Mouse (Mus musculus) heart, embryonic 12.5 days (tissue): ENCODE measurements around the gene Hoxa4. TPM values are rescaled to one million over a fixed set of nuclear protein-coding genes. Genes with fewer than 3 reads are reported as not detected.

ENCODE experiments used
- ATAC-seq: fragments of 200-750 bp; cut with Nextera tagmentation; 2 replicates; pipeline ENCODE4 v1.8.0; 2017; ENCODE audit warnings: moderate TSS enrichment, moderate library complexity; ENCODE audit not compliant: insufficient number of reproducible peaks, low FRiP score
- H3K27ac ChIP-seq: fragments of 300-500 bp; sonication (generic); 2 replicates; pipeline ENCODE4 v1.5.1; 2016; ENCODE audit warnings: mild to moderate bottlenecking, moderate library complexity; ENCODE audit not compliant: poor library complexity, severe bottlenecking
- H3K27me3 ChIP-seq: fragments of 300-500 bp; sonication (generic); replicated peaks from 2 replicates; pipeline ENCODE4 v1.6.1; 2016; ENCODE audit warnings: mild to moderate bottlenecking, moderate library complexity
- H3K36me3 ChIP-seq: fragments of 300-500 bp; sonication (generic); 2 replicates; pipeline ENCODE4 v1.6.1; 2016; ENCODE audit warnings: mild to moderate bottlenecking, moderate library complexity
- H3K4me1 ChIP-seq: fragments of 300-500 bp; sonication (generic); replicated peaks from 2 replicates; pipeline ENCODE4 v1.6.1; 2016; ENCODE audit warnings: mild to moderate bottlenecking
- H3K4me2 ChIP-seq: fragments of 300-500 bp; sonication (generic); 2 replicates; pipeline ENCODE4 v1.6.1; 2016; ENCODE audit warnings: mild to moderate bottlenecking, moderate library complexity
- H3K4me3 ChIP-seq: fragments of 300-500 bp; sonication (generic); 2 replicates; pipeline ENCODE4 v1.5.1; 2016; ENCODE audit warnings: mild to moderate bottlenecking
- H3K9ac ChIP-seq: fragments of 300-500 bp; sonication (generic); 2 replicates; pipeline ENCODE4 v1.6.1; 2016; ENCODE audit warnings: mild to moderate bottlenecking, moderate library complexity
- H3K9me3 ChIP-seq: fragments of 300-500 bp; sonication (generic); replicated peaks from 2 replicates; pipeline ENCODE4 v1.6.1; 2016; ENCODE audit warnings: mild to moderate bottlenecking, moderate library complexity
- WGBS: fragments of 180-500 bp; shearing (Covaris S2); methylation state at CpG from one replicate; pipeline ENCODE4 v1.1.7; 2016; 5-methylcytosine and 5-hydroxymethylcytosine counted together
- polyA plus RNA-seq: library from polyadenylated mRNA; unstranded; fragments of >200 nt; fragmentation: Nextera tagmentation; extraction: Ambion mirVana; gene quantifications from 2 replicates; pipeline ENCODE4 v1.2.1, GENCODE M21; 2016

Gene Hoxa4
- polyA plus RNA-seq, 1 experiment from 2014 or later = 0.38 TPM

DNA sequence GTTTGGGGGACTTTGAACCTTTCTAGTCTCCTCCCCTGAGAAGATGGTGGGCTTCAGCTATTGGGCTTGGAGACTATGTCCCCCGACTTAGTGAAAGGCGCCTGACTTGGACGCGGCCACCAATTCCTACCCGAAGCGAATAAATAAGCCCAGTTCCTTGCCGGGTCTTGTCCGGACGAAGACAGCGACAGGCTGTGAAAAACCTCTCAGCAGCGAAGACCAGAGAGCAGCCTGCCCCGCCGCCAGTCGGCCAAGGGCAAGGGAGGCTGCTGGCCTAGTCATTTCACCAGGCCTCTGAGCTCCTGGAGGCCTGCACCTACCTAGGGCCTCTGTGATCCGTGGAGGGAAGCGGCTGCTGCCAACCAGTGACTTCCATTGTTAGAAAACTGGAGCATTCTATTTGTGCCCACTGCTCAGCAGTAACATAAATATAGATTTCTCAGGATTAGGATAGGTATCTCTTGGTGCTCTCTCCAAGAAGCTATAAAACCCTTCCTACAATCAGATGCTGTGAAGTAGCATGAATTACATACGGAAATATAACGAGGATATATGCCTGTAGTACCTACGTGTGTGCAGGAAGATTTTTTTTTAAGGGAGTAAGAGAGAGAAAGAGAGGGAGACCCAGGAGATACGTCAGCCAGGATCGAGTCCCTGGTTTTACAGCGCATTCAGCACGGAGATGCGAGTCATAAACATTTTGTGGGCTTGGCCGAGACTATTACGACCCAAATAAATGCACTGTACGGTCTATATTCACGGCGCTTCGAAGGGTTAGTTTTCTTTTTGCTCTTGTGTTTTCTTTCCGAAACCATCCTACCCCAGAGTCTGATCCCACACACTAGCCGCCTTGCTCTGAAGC, 28.7 kb upstream of the Hoxa4 start:
- Histone ChIP-seq H3K4me1 (peaks cover 22% of the 10 kb centered on the region), H3K4me3 (no peak overlapping the region), H3K27ac (no peak overlapping the region), H3K4me2 (no peak overlapping the region), H3K27me3 (peaks cover 98% of the 10 kb centered on the region), H3K36me3 (no peaks in the 10 kb centered on the region), H3K9me3 (no peaks in the 10 kb centered on the region), H3K9ac (no peak overlapping the region)
- WGBS = 14% methylated on average over 32 of the region's 32 CpGs
- no peak for ATAC-seq

DNA sequence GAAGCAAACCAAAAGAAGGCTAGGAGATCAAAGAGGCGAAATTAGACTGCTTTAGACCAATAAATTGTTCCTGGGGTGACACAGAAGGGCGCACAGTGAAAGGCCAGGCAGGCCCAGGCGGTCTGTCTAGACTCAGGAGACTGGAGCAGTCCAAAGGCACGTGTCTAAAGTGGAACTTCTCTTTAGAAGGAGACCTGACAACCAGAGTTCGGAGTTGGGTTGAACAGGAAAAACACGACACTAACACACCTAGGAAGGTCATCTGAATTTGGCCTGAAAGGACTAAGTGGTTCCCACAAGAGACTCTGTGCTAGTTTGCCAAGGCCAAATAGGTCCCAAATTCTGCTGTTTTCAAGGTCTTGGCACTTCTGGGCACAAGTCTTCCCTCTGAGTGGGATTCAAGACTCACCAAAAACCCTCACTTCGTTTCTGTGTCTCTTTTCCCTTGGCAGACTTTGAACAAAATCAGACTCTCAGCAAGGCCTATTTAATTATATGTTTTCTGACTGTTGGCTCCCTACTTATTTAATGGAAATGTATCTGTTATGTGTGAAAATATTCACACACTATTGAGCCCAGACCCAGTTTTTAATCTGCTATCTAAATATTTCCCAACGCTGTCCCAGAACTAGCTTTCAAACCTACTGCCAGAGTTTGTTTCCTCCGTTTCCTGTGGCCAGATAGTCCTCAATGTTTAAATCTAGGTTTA, 27.8 kb upstream of the Hoxa4 start:
- Histone ChIP-seq H3K4me2 (no peak overlapping the region), H3K4me1 (peaks cover 22% of the 10 kb centered on the region)

DNA sequence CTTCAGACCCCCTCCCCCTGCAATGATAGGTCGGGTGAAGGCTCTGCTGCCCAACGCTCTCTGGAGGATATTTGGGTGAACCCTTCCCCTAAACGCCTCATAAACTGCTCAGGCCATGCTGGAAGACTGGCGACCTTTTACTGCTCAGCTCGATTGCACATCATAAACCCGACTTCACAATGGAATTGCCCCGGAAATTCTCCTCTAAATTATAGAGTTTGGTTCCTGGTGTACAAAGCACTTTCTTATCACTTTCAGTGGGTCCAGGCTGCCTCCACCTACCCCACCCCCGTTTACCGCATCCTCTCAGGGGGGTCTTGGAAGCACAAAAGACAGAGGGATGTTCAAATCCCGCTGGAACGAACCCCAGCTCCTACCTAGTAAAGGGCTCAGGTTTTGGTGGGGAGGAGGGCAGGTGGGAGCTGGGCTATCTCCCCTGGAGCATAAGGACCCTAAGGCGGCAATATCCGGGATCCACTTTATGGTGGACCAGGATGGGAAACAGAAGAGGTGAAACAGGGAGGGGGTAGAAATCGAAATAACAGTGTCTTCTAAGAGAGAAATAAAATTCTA, 27.2 kb upstream of the Hoxa4 start:
- no peaks in the 10 kb centered on the region for H3K36me3 ChIP-seq
- H3K27me3 ChIP-seq = peaks cover 98% of the 10 kb centered on the region
- no peak overlapping the region for H3K27ac ChIP-seq
- peaks cover 22% of the 10 kb centered on the region for H3K4me1 ChIP-seq
- WGBS = 10% methylated on average over 14 of the region's 14 CpGs
- H3K4me2 ChIP-seq = no peak overlapping the region
- no peak overlapping the region for H3K9ac ChIP-seq
- no peak for ATAC-seq
- no peaks in the 10 kb centered on the region for H3K9me3 ChIP-seq
- H3K4me3 ChIP-seq = no peak overlapping the region

More for the DNA sequence above, 27.8 kb upstream of the Hoxa4 start:
- H3K27me3 ChIP-seq = peaks cover 98% of the 10 kb centered on the region
- no peaks in the 10 kb centered on the region for H3K36me3 ChIP-seq
- no peaks in the 10 kb centered on the region for H3K9me3 ChIP-seq
- H3K4me3 ChIP-seq = no peak overlapping the region
- no peak overlapping the region for H3K9ac ChIP-seq
- WGBS = 26% methylated on average over 9 of the region's 9 CpGs
- no peak for ATAC-seq
- H3K27ac ChIP-seq = no peak overlapping the region

DNA sequence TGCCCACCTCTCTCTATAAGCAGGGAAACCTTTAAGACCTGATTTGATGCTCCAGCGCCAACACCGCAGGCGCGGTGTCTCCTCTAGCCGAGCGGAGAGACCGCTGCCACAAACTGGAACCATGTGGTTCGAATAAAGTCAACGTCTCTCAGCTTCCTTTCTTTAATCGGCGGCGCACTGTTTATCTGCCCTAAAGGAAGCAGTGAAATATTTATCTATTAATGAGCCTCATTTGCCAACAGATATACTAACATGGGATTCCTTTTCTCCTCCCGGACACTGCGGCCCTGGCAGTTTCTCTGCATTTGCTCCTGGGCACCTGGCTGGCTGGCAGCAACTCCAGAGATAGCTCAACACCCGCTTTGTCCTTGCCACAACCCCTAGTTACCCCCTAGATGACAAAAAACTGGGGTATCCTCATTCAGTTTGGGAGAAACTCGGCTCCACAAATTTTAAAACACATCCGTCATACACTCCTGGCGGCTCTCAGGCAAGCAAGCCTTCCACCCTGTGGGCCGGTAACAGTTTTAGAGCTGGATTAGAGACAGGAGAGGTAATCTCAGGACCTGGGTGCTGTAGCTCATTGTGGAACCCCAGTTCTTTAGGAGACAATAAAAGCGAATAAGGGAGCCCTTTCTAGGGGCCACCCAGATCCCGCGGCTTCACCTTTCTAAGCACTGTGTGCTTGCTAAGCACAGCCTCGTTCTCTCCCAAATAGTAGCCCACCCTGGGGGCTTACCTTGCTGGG, 26.5 kb upstream of the Hoxa4 start:
- Histone ChIP-seq H3K9ac (no peak overlapping the region), H3K27me3 (peaks cover 98% of the 10 kb centered on the region), H3K27ac (no peak overlapping the region), H3K36me3 (no peaks in the 10 kb centered on the region), H3K4me2 (no peak overlapping the region; the same call in 1 of the 2 replicates), H3K9me3 (no peaks in the 10 kb centered on the region), H3K4me1 (peaks cover 24% of the 10 kb centered on the region), H3K4me3 (peak overlapping the region; percentile 28; the same call in 1 of the 2 replicates)
- ATAC-seq = no peak
- WGBS = 6% methylated on average over 23 of the region's 23 CpGs

DNA sequence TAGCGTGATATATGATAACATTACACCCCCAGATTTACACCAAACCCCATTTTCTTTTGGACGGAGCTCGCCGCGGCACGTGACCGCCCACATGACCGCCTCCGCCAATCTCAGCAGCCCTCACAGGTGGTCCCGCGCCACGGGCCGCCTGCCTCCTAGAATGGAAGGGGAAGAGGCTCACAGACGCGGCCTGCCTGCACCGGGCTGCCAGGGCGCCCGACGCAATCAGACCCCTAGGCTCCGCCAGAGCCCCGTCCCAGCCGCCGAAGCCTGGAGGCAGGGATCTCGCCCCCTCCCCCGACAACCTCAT, 25.9 kb upstream of the Hoxa4 start:
- WGBS = 1% methylated on average over 25 of the region's 25 CpGs
- Histone ChIP-seq H3K36me3 (no peaks in the 10 kb centered on the region), H3K4me2 (peak overlapping the region; percentile 51), H3K27ac (no peak overlapping the region), H3K9me3 (no peaks in the 10 kb centered on the region), H3K27me3 (peaks cover 98% of the 10 kb centered on the region), H3K4me3 (peak overlapping the region; percentile 28), H3K4me1 (peaks cover 29% of the 10 kb centered on the region), H3K9ac (no peak overlapping the region)
- no peak for ATAC-seq

DNA sequence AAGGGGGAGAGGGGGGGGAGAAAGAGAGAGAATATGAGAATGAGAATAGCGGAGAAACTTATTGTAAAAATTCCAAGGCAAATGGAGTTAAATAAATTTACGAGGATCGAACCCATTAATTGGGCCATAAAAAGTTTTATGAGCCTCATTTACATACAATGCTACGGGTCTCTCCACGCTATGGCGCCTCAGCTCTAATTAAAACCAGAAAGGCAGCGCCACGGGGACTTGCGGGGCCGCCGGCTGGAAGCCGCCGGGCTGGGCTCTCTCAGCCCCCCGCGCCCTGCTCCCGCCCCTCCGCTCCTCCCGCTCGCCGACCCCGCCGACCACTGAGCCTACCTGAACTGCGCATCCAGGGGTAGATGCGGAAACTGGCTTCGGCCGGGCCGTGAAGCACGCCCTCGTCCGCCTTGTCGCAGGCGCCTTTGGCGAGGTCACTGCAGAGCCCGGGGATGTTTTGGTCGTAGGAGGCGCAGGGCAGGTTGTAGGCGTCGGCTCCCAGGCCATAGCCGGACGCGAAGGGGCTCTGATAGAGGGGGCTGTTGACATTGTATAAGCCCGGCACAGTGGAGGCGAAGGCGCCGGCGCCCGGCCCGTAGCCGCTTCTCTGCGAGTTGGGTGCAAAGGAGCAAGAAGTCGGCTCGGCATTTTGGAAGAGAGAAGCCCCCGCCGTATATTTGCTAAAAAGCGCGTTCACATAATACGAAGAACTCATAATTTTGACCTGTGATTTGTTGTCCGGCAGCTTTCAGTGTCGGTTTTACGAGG, 25.3 kb upstream of the Hoxa4 start:
- 3% methylated on average over 60 of the region's 60 CpGs for WGBS
- Histone ChIP-seq H3K36me3 (no peaks in the 10 kb centered on the region), H3K4me1 (peaks cover 25% of the 10 kb centered on the region), H3K9me3 (no peaks in the 10 kb centered on the region), H3K27me3 (peaks cover 98% of the 10 kb centered on the region), H3K9ac (no peak overlapping the region), H3K4me2 (peak overlapping the region; percentile 51), H3K27ac (no peak overlapping the region), H3K4me3 (peak overlapping the region; percentile 28)
- ATAC-seq = no peak

DNA sequence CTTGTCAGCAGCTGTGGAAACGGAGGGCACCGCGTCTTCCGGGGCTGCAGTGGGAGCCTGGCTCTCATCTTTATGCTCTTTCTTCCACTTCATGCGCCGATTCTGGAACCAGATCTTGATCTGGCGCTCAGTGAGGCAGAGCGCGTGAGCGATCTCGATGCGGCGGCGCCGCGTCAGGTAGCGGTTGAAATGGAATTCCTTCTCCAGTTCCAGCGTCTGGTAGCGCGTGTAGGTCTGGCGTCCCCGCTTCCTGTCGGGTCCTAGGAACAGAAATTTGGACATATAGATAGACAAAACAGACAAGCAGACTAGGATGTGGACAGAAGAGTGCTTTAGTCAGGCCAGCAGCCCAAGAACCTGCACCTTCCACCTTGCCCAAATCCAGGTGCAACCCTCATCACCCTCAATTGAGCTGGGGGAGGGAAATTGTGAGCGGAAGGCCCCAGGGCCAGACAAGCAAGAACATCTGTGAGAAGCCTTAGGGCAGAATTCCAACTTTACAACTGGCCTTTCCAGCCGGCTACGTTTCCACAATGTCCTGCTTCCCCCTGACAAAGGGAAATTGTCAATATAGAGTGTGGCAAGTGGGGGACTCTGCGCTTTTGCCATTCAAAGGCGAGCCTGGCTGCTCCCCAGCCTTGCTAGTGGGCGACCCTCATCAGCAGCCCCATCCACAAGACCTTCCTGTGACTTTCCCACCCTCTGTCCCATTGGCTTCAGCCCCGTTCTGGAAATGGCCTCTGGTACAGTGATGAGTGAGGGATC, 24.4 kb upstream of the Hoxa4 start:
- Histone ChIP-seq H3K9ac (no peak overlapping the region), H3K27me3 (peaks cover 98% of the 10 kb centered on the region)

DNA sequence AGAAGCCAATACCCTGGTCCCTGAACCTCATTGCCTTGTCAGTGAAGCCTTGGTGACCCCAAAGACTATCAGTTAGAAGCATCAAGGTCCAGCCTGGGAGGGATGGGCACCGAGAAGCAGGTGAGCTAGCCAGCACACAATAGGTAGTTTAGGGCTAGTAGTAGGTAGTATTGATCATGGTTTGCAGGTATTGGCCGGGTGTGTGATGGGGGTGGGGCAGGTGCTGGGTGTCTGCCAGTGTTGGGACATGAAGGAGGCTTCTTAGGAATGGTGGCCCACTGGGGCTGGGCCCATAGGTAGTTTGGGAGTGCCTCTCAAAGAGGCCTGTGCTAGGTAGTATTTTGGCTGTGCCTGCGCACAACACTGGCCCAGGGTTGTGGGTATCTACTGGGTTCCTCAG, 23.5 kb upstream of the Hoxa4 start:
- no peak for ATAC-seq
- no peaks in the 10 kb centered on the region for H3K36me3 ChIP-seq
- no peak overlapping the region for H3K4me3 ChIP-seq
- H3K4me2 ChIP-seq = no peak overlapping the region
- H3K4me1 ChIP-seq = peaks cover 18% of the 10 kb centered on the region
- WGBS = 13% methylated on average over 3 of the region's 3 CpGs
- H3K27me3 ChIP-seq = peaks cover 96% of the 10 kb centered on the region
- H3K9me3 ChIP-seq = no peaks in the 10 kb centered on the region
- H3K27ac ChIP-seq = no peak overlapping the region
- H3K9ac ChIP-seq = no peak overlapping the region

More for the DNA sequence above, 24.4 kb upstream of the Hoxa4 start:
- ATAC-seq = no peak
- H3K27ac ChIP-seq = no peak overlapping the region
- 2% methylated on average over 30 of the region's 30 CpGs for WGBS
- H3K4me3 ChIP-seq = no peak overlapping the region
- peaks cover 18% of the 10 kb centered on the region for H3K4me1 ChIP-seq
- H3K36me3 ChIP-seq = no peaks in the 10 kb centered on the region
- no peaks in the 10 kb centered on the region for H3K9me3 ChIP-seq
- no peak overlapping the region for H3K4me2 ChIP-seq

DNA sequence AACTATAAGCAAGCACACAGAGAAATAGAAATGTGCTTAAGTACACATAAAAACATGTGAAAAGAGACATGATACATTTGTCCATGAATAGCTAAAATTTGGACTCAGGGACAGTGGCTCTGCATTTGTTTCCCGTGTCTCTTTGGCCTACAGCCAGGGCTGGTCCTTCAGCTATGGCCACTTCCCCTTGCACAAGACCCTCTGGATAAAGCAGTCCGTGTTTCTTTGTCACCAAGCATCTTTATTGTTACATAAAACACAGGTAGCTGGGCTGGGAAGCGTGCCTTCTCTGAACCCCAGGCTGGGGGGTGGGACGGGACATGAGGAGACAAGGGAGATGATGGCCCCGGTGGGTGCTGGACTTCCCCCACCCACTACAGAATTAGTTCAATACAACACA, 22.7 kb upstream of the Hoxa4 start:
- Histone ChIP-seq H3K27me3 (peaks cover 96% of the 10 kb centered on the region), H3K27ac (no peak overlapping the region)

More for the DNA sequence above, 22.7 kb upstream of the Hoxa4 start:
- Histone ChIP-seq H3K36me3 (no peaks in the 10 kb centered on the region), H3K4me2 (no peak overlapping the region), H3K4me3 (no peak overlapping the region), H3K9me3 (no peaks in the 10 kb centered on the region), H3K9ac (no peak overlapping the region), H3K4me1 (peaks cover 18% of the 10 kb centered on the region)
- WGBS = 10% methylated on average over 5 of the region's 5 CpGs
- ATAC-seq = no peak
